Mouse (Mus musculus) liver, embryonic 14.5 days (tissue): ENCODE measurements around the gene Man2a1. TPM values are rescaled to one million over a fixed set of nuclear protein-coding genes. Genes with fewer than 3 reads are reported as not detected.

Source experiments
- ATAC-seq: fragments of 200-750 bp; cut with Nextera tagmentation; 2 replicates; pipeline ENCODE4 v1.8.0; 2017; ENCODE audit warnings: moderate number of reproducible peaks, mild to moderate bottlenecking, moderate library complexity; ENCODE audit not compliant: insufficient read depth
- DNase-seq, 3 experiments: peaks; one replicate each; pipeline ENCODE4 v3.0.0-alpha.2; 2012 to 2013; ENCODE audit warnings: low read depth in 3 of 3, low spot score in 3 of 3
- H3K27ac ChIP-seq: fragments of 300-500 bp; sonication (generic); 2 replicates; pipeline ENCODE4 v1.5.1; 2014; ENCODE audit warnings: moderate library complexity, mild to moderate bottlenecking, control low read depth, inconsistent platforms
- H3K27me3 ChIP-seq: fragments of 300-500 bp; sonication (generic); 2 replicates; pipeline ENCODE4 v1.6.1; 2014; ENCODE audit warnings: mild to moderate bottlenecking, low read length, moderate library complexity; ENCODE audit not compliant: control insufficient read depth, insufficient read depth
- H3K36me3 ChIP-seq: fragments of 300-500 bp; sonication (generic); replicated peaks from 2 replicates; pipeline ENCODE4 v1.6.1; 2014; ENCODE audit warnings: low read depth; ENCODE audit not compliant: control insufficient read depth, insufficient read depth
- H3K4me1 ChIP-seq, 2 experiments: fragments of 200-500 bp in 1 of 2; fragments of 300-500 bp in 1 of 2; sonication (generic) in 1 of 2; replicated peaks; 2 replicates each; pipeline ENCODE4 v1.6.1; 2012 to 2014; ENCODE audit warnings: antibody characterized with exemption in 1 of 2, inconsistent platforms in 1 of 2, low read length in 1 of 2; ENCODE audit not compliant: control insufficient read depth in 2 of 2, insufficient read depth in 2 of 2
- H3K4me2 ChIP-seq: fragments of 300-500 bp; sonication (generic); 2 replicates; pipeline ENCODE4 v1.6.1; 2014; ENCODE audit warnings: low read depth, mild to moderate bottlenecking, control low read depth, moderate library complexity
- H3K4me3 ChIP-seq, 2 experiments: fragments of 200-500 bp in 1 of 2; fragments of 300-500 bp in 1 of 2; sonication (generic) in 1 of 2; 2 replicates each; pipeline ENCODE4 v1.5.1; 2012 to 2014; ENCODE audit warnings: low read depth in 2 of 2, low read length in 2 of 2, mild to moderate bottlenecking in 2 of 2, control low read depth in 1 of 2, inconsistent platforms in 1 of 2, moderate library complexity in 1 of 2; ENCODE audit not compliant: insufficient read depth in 1 of 2
- H3K9ac ChIP-seq: fragments of 300-500 bp; sonication (generic); replicated peaks from 2 replicates; pipeline ENCODE4 v1.6.1; 2014; ENCODE audit warnings: mild to moderate bottlenecking, control low read depth, moderate library complexity
- H3K9me3 ChIP-seq: fragments of 300-500 bp; sonication (generic); 2 replicates; pipeline ENCODE4 v1.6.1; 2016; ENCODE audit warnings: low read length, mixed read lengths; ENCODE audit not compliant: control insufficient read depth
- CTCF ChIP-seq: IDR thresholded peaks from 2 replicates; pipeline ENCODE4 v1.5.1; 2016; ENCODE audit warnings: antibody characterized with exemption, low read depth, control low read depth
- EP300 ChIP-seq: IDR thresholded peaks from 2 replicates; pipeline ENCODE4 v1.6.1; 2016; ENCODE audit warnings: antibody characterized with exemption, low read depth
- WGBS: fragments of 180-500 bp; shearing (Covaris S2); extraction: QIAGEN DNeasy Blood & Tissue Kit; methylation state at CpG from one replicate; pipeline ENCODE4 v1.1.7; 2014; ENCODE audit not compliant: insufficient replicate concordance; 5-methylcytosine and 5-hydroxymethylcytosine counted together
- polyA plus RNA-seq, 2 experiments: library from polyadenylated mRNA; depleted of rRNA in 1 of 2; stranded (reverse) in 1 of 2; unstranded in 1 of 2; fragments of >200 nt; fragmentation: Nextera tagmentation in 1 of 2; extraction: Ambion mirVana in 1 of 2; gene quantifications; 2 replicates each; pipeline versions ENCODE4 v1.2.1 to v1.2.3; 2012 to 2014

The Man2a1 gene
- polyA plus RNA-seq, 2 experiments = 3.2 to 9.1 TPM

- Histone ChIP-seq H3K27ac (no peak overlapping the region), H3K4me2 (no peak overlapping the region), H3K36me3 (peaks cover 2% of the 10 kb centered on the region), H3K9ac (no peak overlapping the region), H3K4me1 (no peaks in the 10 kb centered on the region; a peak in 1 of 4 replicates), H3K4me3 (no peak overlapping the region), H3K9me3 (no peaks in the 10 kb centered on the region), H3K27me3 (no peaks in the 10 kb centered on the region)
- DNase-seq (no peak), ATAC-seq (no peak)
- no peak for TF ChIP-seq EP300
- TF ChIP-seq CTCF = no peak
- 63% methylated on average over 9 of the region's 9 CpGs for WGBS
Measured at GRCm38 (mm10) chr17:64647396-64647795, 46.9 kb downstream of the Man2a1 start.

DNA sequence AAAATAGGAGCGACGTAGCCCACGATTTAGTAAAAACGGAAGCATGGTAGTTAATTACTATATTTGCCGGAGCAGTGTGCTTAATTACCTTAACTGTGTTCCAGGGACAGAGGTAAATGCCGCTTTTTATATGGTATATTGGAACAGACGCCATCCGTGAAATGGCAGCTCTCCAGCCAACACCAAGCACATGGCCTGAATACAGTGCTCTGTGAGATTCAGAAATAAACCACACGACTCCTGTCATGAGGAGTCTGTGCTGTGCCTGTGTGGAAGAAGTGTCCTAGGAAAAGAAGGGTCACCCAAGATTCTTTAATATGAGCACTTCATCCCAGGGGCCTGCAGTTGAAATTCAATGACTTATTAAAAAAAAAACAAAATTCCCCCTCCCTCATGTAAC, 50.2 kb downstream of the Man2a1 start:
- no peaks in the 10 kb centered on the region for H3K27me3 ChIP-seq
- WGBS = 82% methylated on average over 9 of the region's 9 CpGs
- H3K36me3 ChIP-seq = peaks cover 4% of the 10 kb centered on the region
- no peaks in the 10 kb centered on the region for H3K9me3 ChIP-seq
- H3K4me1 ChIP-seq = no peaks in the 10 kb centered on the region
- H3K9ac ChIP-seq = no peak overlapping the region
- DNase-seq = no peak
- H3K4me2 ChIP-seq = no peak overlapping the region
- no peak for ATAC-seq
- H3K4me3 ChIP-seq = no peak overlapping the region
- TF ChIP-seq EP300 = no peak
- no peak for TF ChIP-seq CTCF
- no peak overlapping the region for H3K27ac ChIP-seq

DNA sequence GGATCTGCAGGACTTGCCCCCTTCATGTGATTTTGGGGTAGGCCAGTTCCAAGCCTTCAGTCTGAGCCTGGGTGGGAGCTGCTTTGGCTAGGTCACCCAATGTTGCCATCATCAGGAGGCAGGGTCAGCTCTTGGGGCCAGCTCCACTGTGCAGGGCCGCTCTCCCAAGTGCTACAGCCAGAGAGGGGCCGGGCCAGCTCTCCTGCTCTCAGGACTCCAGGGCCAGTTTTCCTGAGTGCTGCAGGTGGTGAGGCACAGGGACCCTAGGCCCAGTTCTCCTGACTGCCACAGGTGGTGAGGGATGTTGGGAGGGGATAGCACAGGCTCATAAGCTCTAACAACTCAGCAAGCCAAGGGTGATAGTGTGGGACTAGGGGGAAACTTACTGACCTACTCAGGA, 53.1 kb downstream of the Man2a1 start:
- 79% methylated on average over 2 of the region's 2 CpGs for WGBS
- no peak overlapping the region for H3K9ac ChIP-seq
- no peak overlapping the region for H3K4me2 ChIP-seq
- no peak overlapping the region for H3K4me3 ChIP-seq
- H3K36me3 ChIP-seq = peaks cover 4% of the 10 kb centered on the region
- no peaks in the 10 kb centered on the region for H3K4me1 ChIP-seq
- no peaks in the 10 kb centered on the region for H3K9me3 ChIP-seq
- no peak for ATAC-seq
- no peak overlapping the region for H3K27ac ChIP-seq
- no peak for DNase-seq
- no peak for TF ChIP-seq CTCF
- no peak for TF ChIP-seq EP300
- no peaks in the 10 kb centered on the region for H3K27me3 ChIP-seq

- no peak overlapping the region for H3K4me3 ChIP-seq
- ATAC-seq (no peak), DNase-seq (no peak)
- no peak overlapping the region for H3K27ac ChIP-seq
- 80% methylated on average over 4 of the region's 4 CpGs for WGBS
- H3K4me1 ChIP-seq = no peaks in the 10 kb centered on the region
- no peak overlapping the region for H3K4me2 ChIP-seq
- H3K27me3 ChIP-seq = no peaks in the 10 kb centered on the region
- peaks cover 2% of the 10 kb centered on the region; the same call in 1 of the 2 replicates for H3K36me3 ChIP-seq
- TF ChIP-seq EP300 (no peak), CTCF (no peak)
- H3K9ac ChIP-seq = no peak overlapping the region
- no peaks in the 10 kb centered on the region for H3K9me3 ChIP-seq
Measured at GRCm38 (mm10) chr17:64659682-64660081, 59.1 kb downstream of the Man2a1 start.

DNA sequence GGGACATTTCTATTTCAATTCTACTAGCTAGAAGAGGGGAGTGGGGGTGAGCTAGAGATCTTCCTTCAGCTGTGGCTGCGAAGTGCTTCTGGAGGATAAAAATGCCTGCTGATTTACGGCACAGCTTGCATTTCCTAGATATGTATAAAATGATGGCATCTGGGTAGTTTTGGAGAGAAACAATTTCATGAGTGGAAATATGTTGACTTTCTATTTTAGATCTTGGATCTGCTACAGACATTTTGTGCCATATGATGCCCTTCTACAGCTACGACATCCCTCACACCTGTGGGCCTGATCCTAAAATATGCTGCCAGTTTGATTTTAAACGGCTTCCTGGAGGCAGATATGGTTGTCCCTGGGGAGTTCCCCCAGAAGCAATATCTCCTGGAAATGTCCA, 66.0 kb downstream of the Man2a1 start:
- no peak overlapping the region for H3K9ac ChIP-seq
- H3K27me3 ChIP-seq = no peaks in the 10 kb centered on the region
- no peak for TF ChIP-seq CTCF
- no peak for TF ChIP-seq EP300
- H3K27ac ChIP-seq = no peak overlapping the region
- WGBS = 78% methylated on average over 4 of the region's 4 CpGs
- no peak for ATAC-seq
- no peak overlapping the region for H3K4me3 ChIP-seq
- no peaks in the 10 kb centered on the region for H3K9me3 ChIP-seq
- no peaks in the 10 kb centered on the region for H3K4me1 ChIP-seq
- no peak overlapping the region for H3K4me2 ChIP-seq
- no peak for DNase-seq
- peaks cover 2% of the 10 kb centered on the region; the same call in 1 of the 2 replicates for H3K36me3 ChIP-seq
